Mouse (Mus musculus) neural tube, embryonic 14.5 days (tissue): ENCODE measurements at regions not wholly inside any gene's neighbourhood (a gene's known extent, or its start where the extent isn't known, plus 50 kb on each side); places are given as distances from the start of the nearest gene placed in this dataset.

Experiments
- ATAC-seq: fragments of 200-750 bp; cut with Nextera tagmentation; 2 replicates; pipeline ENCODE4 v1.8.0; 2017; ENCODE audit warnings: low read depth, mild to moderate bottlenecking, moderate TSS enrichment, moderate library complexity
- H3K27ac ChIP-seq: fragments of 300-500 bp; sonication (generic); 2 replicates; pipeline ENCODE4 v1.5.1; 2014; ENCODE audit warnings: low read depth, mild to moderate bottlenecking, control low read depth, low read length, moderate library complexity, mixed read lengths
- H3K27me3 ChIP-seq: fragments of 300-500 bp; sonication (generic); 2 replicates; pipeline ENCODE4 v1.6.1; 2014; ENCODE audit warnings: low read length; ENCODE audit not compliant: control insufficient read depth, insufficient read depth
- H3K36me3 ChIP-seq: fragments of 300-500 bp; sonication (generic); 2 replicates; pipeline ENCODE4 v1.6.1; 2014; ENCODE audit warnings: low read length, mixed read lengths; ENCODE audit not compliant: control insufficient read depth, insufficient read depth
- H3K4me1 ChIP-seq: fragments of 300-500 bp; sonication (generic); 2 replicates; pipeline ENCODE4 v1.6.1; 2014; ENCODE audit warnings: low read length; ENCODE audit not compliant: control insufficient read depth, insufficient read depth
- H3K4me2 ChIP-seq: fragments of 300-500 bp; sonication (generic); 2 replicates; pipeline ENCODE4 v1.6.1; 2014; ENCODE audit warnings: mild to moderate bottlenecking, low read depth, low read length, control low read depth
- H3K4me3 ChIP-seq: fragments of 300-500 bp; sonication (generic); 2 replicates; pipeline ENCODE4 v1.5.1; 2014; ENCODE audit warnings: low read depth, low read length, control low read depth, mixed read lengths
- H3K9ac ChIP-seq: fragments of 300-500 bp; sonication (generic); replicated peaks from 2 replicates; pipeline ENCODE4 v1.6.1; 2014; ENCODE audit warnings: low read depth, mild to moderate bottlenecking, control low read depth, low read length, mixed read lengths
- H3K9me3 ChIP-seq: fragments of 300-500 bp; sonication (generic); 2 replicates; pipeline ENCODE4 v1.6.1; 2016; ENCODE audit warnings: low read length; ENCODE audit not compliant: control insufficient read depth
- WGBS: fragments of 180-500 bp; shearing (Covaris S2); extraction: QIAGEN DNeasy Blood & Tissue Kit; methylation state at CpG from one replicate; pipeline ENCODE4 v1.1.7; 2014; 5-methylcytosine and 5-hydroxymethylcytosine counted together

GRCm38 (mm10) chr13:44152806-44153613 is 368.4 kb downstream of the Cd83 start:
- Histone ChIP-seq H3K36me3 (no peaks in the 10 kb centered on the region), H3K27me3 (no peaks in the 10 kb centered on the region), H3K9ac (no peak overlapping the region), H3K9me3 (no peaks in the 10 kb centered on the region), H3K27ac (no peak overlapping the region), H3K4me3 (no peak overlapping the region), H3K4me1 (no peaks in the 10 kb centered on the region), H3K4me2 (no peak overlapping the region)
- WGBS = 40% methylated on average over 10 of the region's 10 CpGs
- ATAC-seq = peak; percentile 85; the same call in 1 of the 2 replicates

GRCm38 (mm10) chr13:44153784-44154183 is 369.2 kb downstream of the Cd83 start:
- no peak for ATAC-seq
- Histone ChIP-seq H3K4me2 (no peak overlapping the region), H3K27ac (no peak overlapping the region), H3K36me3 (no peaks in the 10 kb centered on the region), H3K9me3 (no peaks in the 10 kb centered on the region), H3K9ac (no peak overlapping the region), H3K27me3 (no peaks in the 10 kb centered on the region), H3K4me3 (no peak overlapping the region), H3K4me1 (no peaks in the 10 kb centered on the region)
- 90% methylated on average over 5 of the region's 5 CpGs for WGBS

- no peak for ATAC-seq
- no peak overlapping the region for H3K4me3 ChIP-seq
- no peaks in the 10 kb centered on the region for H3K36me3 ChIP-seq
- no peak overlapping the region for H3K9ac ChIP-seq
- H3K4me2 ChIP-seq = no peak overlapping the region
- no peaks in the 10 kb centered on the region for H3K27me3 ChIP-seq
- H3K4me1 ChIP-seq = no peaks in the 10 kb centered on the region
- WGBS = 91% methylated on average over 4 of the region's 4 CpGs
- H3K27ac ChIP-seq = no peak overlapping the region
- H3K9me3 ChIP-seq = no peaks in the 10 kb centered on the region
Measured at GRCm38 (mm10) chr13:44155956-44156355, 371.4 kb downstream of the Cd83 start.

- 80% methylated on average over 3 of the region's 3 CpGs for WGBS
- no peaks in the 10 kb centered on the region for H3K27me3 ChIP-seq
- H3K9me3 ChIP-seq = no peaks in the 10 kb centered on the region
- ATAC-seq = no peak
- no peak overlapping the region for H3K4me3 ChIP-seq
- H3K36me3 ChIP-seq = no peaks in the 10 kb centered on the region
- no peak overlapping the region for H3K4me2 ChIP-seq
- no peak overlapping the region for H3K27ac ChIP-seq
- H3K9ac ChIP-seq = no peak overlapping the region
- no peaks in the 10 kb centered on the region for H3K4me1 ChIP-seq
Measured at GRCm38 (mm10) chr13:44156546-44156945, 372.0 kb downstream of the Cd83 start.

- Histone ChIP-seq H3K9ac (no peak overlapping the region), H3K9me3 (no peaks in the 10 kb centered on the region), H3K4me2 (no peak overlapping the region), H3K4me1 (no peaks in the 10 kb centered on the region), H3K27me3 (no peaks in the 10 kb centered on the region), H3K4me3 (no peak overlapping the region), H3K36me3 (no peaks in the 10 kb centered on the region), H3K27ac (no peak overlapping the region)
- WGBS = 84% methylated on average over 4 of the region's 4 CpGs
- ATAC-seq = no peak
Measured at GRCm38 (mm10) chr13:44157236-44157635, 372.7 kb downstream of the Cd83 start.

GRCm38 (mm10) chr13:44158364-44158763 is 373.8 kb downstream of the Cd83 start:
- no peaks in the 10 kb centered on the region for H3K4me1 ChIP-seq

GRCm38 (mm10) chr13:44159346-44159745 is 374.8 kb downstream of the Cd83 start:
- no peak overlapping the region for H3K4me3 ChIP-seq
- no peak overlapping the region for H3K9ac ChIP-seq
- no peaks in the 10 kb centered on the region for H3K9me3 ChIP-seq
- H3K27me3 ChIP-seq = no peaks in the 10 kb centered on the region
- H3K27ac ChIP-seq = no peak overlapping the region
- H3K4me2 ChIP-seq = no peak overlapping the region
- H3K36me3 ChIP-seq = no peaks in the 10 kb centered on the region
- whole genome bisulfite sequencing = 93% methylated on average over 2 of the region's 2 CpGs
- no peaks in the 10 kb centered on the region for H3K4me1 ChIP-seq
- ATAC-seq = no peak

More at GRCm38 (mm10) chr13:44158364-44158763, 373.8 kb downstream of the Cd83 start:
- no peaks in the 10 kb centered on the region for H3K36me3 ChIP-seq
- no peak overlapping the region for H3K27ac ChIP-seq
- H3K4me3 ChIP-seq = no peak overlapping the region
- H3K4me2 ChIP-seq = no peak overlapping the region
- ATAC-seq = no peak
- H3K9ac ChIP-seq = no peak overlapping the region
- 49% methylated on average over 6 of the region's 6 CpGs for WGBS
- H3K9me3 ChIP-seq = no peaks in the 10 kb centered on the region
- H3K27me3 ChIP-seq = no peaks in the 10 kb centered on the region

GRCm38 (mm10) chr13:44164746-44165145 is 380.2 kb downstream of the Cd83 start:
- no peak for ATAC-seq
- H3K4me1 ChIP-seq = no peaks in the 10 kb centered on the region
- H3K27ac ChIP-seq = no peak overlapping the region
- H3K36me3 ChIP-seq = no peaks in the 10 kb centered on the region
- no peak overlapping the region for H3K4me2 ChIP-seq
- H3K9ac ChIP-seq = no peak overlapping the region
- no peaks in the 10 kb centered on the region for H3K9me3 ChIP-seq
- H3K27me3 ChIP-seq = no peaks in the 10 kb centered on the region
- H3K4me3 ChIP-seq = no peak overlapping the region

- no peaks in the 10 kb centered on the region for H3K9me3 ChIP-seq
- no peaks in the 10 kb centered on the region for H3K27me3 ChIP-seq
- H3K27ac ChIP-seq = no peak overlapping the region
- H3K4me2 ChIP-seq = no peak overlapping the region
- no peaks in the 10 kb centered on the region for H3K36me3 ChIP-seq
- no peak overlapping the region for H3K4me3 ChIP-seq
- H3K9ac ChIP-seq = no peak overlapping the region
- WGBS = 69% methylated on average over 9 of the region's 9 CpGs
- ATAC-seq = no peak
- no peaks in the 10 kb centered on the region for H3K4me1 ChIP-seq
Measured at GRCm38 (mm10) chr13:44167186-44167585, 382.6 kb downstream of the Cd83 start.
